Mouse (Mus musculus) neural tube, embryonic 11.5 days (tissue): Measurements from ENCODE around the gene Mybphl. TPM values are rescaled to one million over a fixed set of nuclear protein-coding genes. Genes with fewer than 3 reads are reported as not detected.

Experiments
- ATAC-seq: fragments of 200-750 bp; cut with Nextera tagmentation; 2 replicates; pipeline ENCODE4 v1.8.0; 2017; ENCODE audit warnings: moderate number of reproducible peaks, mild to moderate bottlenecking, moderate TSS enrichment, moderate library complexity; ENCODE audit not compliant: insufficient read depth, low FRiP score, low TSS enrichment
- DNase-seq: peaks from one replicate; pipeline ENCODE4 v3.0.0-alpha.2; 2015; ENCODE audit warnings: low spot score
- H3K27ac ChIP-seq: fragments of 300-500 bp; sonication (generic); 2 replicates; pipeline ENCODE4 v1.5.1; 2014; ENCODE audit warnings: low read depth, mild to moderate bottlenecking, low read length
- H3K27me3 ChIP-seq: fragments of 300-500 bp; sonication (generic); 2 replicates; pipeline ENCODE4 v1.6.1; 2014; ENCODE audit warnings: mild to moderate bottlenecking, low read length, mixed read lengths; ENCODE audit not compliant: control insufficient read depth, insufficient read depth
- H3K36me3 ChIP-seq: fragments of 300-500 bp; sonication (generic); 2 replicates; pipeline ENCODE4 v1.6.1; 2014; ENCODE audit warnings: mild to moderate bottlenecking, low read length, moderate library complexity, mixed read lengths; ENCODE audit not compliant: control insufficient read depth, insufficient read depth
- H3K4me1 ChIP-seq: fragments of 300-500 bp; sonication (generic); 2 replicates; pipeline ENCODE4 v1.6.1; 2014; ENCODE audit warnings: low read length, mixed read lengths; ENCODE audit not compliant: control insufficient read depth, insufficient read depth
- H3K4me2 ChIP-seq: fragments of 300-500 bp; sonication (generic); 2 replicates; pipeline ENCODE4 v1.6.1; 2014; ENCODE audit warnings: low read depth, mild to moderate bottlenecking, moderate library complexity
- H3K4me3 ChIP-seq: fragments of 300-500 bp; sonication (generic); 2 replicates; pipeline ENCODE4 v1.5.1; 2014; ENCODE audit warnings: low read depth, low read length
- H3K9ac ChIP-seq: fragments of 300-500 bp; sonication (generic); 2 replicates; pipeline ENCODE4 v1.6.1; 2014; ENCODE audit warnings: mild to moderate bottlenecking, low read length
- H3K9me3 ChIP-seq: fragments of 300-500 bp; sonication (generic); 2 replicates; pipeline ENCODE4 v1.6.1; 2016; ENCODE audit warnings: low read length; ENCODE audit not compliant: control insufficient read depth
- WGBS: fragments of 180-500 bp; shearing (Covaris S2); extraction: QIAGEN DNeasy Blood & Tissue Kit; methylation state at CpG from one replicate; pipeline ENCODE4 v1.1.7; 2014; 5-methylcytosine and 5-hydroxymethylcytosine counted together
- polyA plus RNA-seq: library from polyadenylated mRNA; unstranded; fragments of >200 nt; fragmentation: Nextera tagmentation; extraction: Ambion mirVana; gene quantifications from 2 replicates; pipeline ENCODE4 v1.2.1, GENCODE M21; 2014

Mybphl gene
- polyA plus RNA-seq, 1 experiment from 2014 or later = 0.31 TPM

DNA sequence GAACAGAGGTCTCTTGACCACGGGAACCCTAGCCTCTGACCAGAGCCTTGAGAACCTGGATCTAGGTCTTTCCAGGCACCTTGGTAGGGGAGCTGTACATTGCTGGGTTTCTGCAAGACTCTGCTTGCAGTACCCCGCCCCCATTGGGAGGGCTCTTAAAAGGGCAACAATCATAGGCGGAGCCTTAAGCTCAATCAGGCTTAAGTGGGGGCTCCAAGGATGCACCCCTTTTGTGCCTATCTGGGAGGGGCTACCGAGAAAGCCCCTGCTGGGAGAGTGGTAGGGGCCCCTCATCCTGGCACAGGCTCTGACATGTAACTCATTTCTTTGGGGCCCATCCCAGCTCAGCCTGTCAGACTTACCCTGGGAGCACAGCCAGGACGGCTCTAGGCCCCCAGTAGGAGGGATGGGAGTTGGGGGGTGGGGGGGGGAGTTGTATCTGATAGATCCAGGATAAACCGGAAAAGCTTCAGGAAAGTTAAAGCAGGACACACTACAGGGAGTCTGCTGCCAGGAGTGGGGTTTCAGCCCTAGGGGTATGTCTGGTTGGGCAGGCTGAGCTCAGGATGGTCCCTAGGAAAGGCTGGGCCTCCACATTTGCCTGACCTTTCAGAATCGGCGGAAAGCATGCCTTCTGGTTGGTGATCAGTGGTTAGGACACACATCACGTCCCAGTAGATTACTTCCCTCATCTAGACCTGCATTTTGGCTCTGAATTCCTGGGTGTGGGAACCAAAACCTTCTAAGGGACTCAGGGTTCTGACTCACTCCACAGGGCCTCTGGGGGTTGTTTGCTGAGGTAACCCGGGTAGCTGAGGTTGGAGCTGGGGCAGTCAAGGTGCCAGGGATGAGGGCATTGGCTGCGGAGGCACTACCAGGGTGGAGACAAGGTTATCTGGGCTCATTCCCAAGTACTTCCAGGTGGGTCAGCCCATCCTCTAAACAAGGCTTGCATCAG, 59.4 kb downstream of the Mybphl start:
- WGBS = 20% methylated on average over 11 of the region's 11 CpGs
- Histone ChIP-seq H3K9ac (peak overlapping the region; percentile 47), H3K27ac (peak overlapping the region; percentile 75; the same call in 1 of the 2 replicates), H3K4me3 (no peak overlapping the region), H3K27me3 (no peaks in the 10 kb centered on the region), H3K9me3 (no peaks in the 10 kb centered on the region), H3K4me1 (peaks cover 34% of the 10 kb centered on the region), H3K4me2 (peak overlapping the region; percentile 40), H3K36me3 (peaks cover 16% of the 10 kb centered on the region)
- peak; percentile 69 for ATAC-seq
- DNase-seq = no peak

- Histone ChIP-seq H3K36me3 (peaks cover 18% of the 10 kb centered on the region), H3K9me3 (no peaks in the 10 kb centered on the region)
- ATAC-seq = peak; percentile 60; the same call in 1 of the 2 replicates
These were observed 60.4 kb downstream of the Mybphl start for GRCm38 (mm10) chr3:108424944-108425623.

DNA sequence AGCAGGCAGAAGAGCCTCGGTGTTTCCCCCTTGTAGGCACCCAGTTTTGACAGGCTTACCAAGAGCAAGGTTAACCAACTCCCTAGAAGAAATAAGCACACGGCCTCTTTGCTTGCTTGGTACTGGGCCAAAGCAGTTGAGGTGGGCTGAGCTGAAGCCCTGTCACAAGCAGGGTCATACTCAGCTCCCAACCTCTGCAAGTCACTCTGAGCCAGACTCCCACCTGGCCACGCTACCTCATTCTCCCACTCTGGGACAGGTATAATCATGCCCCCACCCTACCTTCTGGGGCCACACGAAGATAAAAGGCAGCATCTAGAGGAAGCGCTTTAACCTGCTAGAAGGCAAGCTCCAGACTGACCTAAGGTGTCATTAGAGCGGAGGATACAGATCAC, 60.9 kb downstream of the Mybphl start:
- Histone ChIP-seq H3K4me1 (peaks cover 34% of the 10 kb centered on the region), H3K9ac (peak overlapping the region; percentile 32), H3K27me3 (no peaks in the 10 kb centered on the region), H3K4me3 (no peak overlapping the region), H3K4me2 (no peak overlapping the region), H3K27ac (peak overlapping the region; percentile 75), H3K9me3 (no peaks in the 10 kb centered on the region), H3K36me3 (peaks cover 18% of the 10 kb centered on the region)
- ATAC-seq = no peak
- WGBS = 80% methylated on average over 6 of the region's 6 CpGs
- DNase-seq = no peak

More at GRCm38 (mm10) chr3:108424944-108425623, 60.4 kb downstream of the Mybphl start:
- Histone ChIP-seq H3K4me2 (no peak overlapping the region), H3K4me1 (peaks cover 34% of the 10 kb centered on the region), H3K27me3 (no peaks in the 10 kb centered on the region), H3K4me3 (no peak overlapping the region), H3K27ac (peak overlapping the region; percentile 75), H3K9ac (peak overlapping the region; percentile 32)
- peak; percentile 45 for DNase-seq
- WGBS = 50% methylated on average over 7 of the region's 7 CpGs

Other genes with a start within 250 kb of the Mybphl start
- gene Gnai3, start 218.8 kb upstream of the Mybphl start, polyA plus RNA-seq = 210 and 217 TPM in 2 replicates
- 0.45 and 1.1 TPM in 2 replicates for gene Gpr61, start 210.0 kb upstream of the Mybphl start, polyA plus RNA-seq
- gene Amigo1, start 178.6 kb upstream of the Mybphl start, polyA plus RNA-seq = 6.5 and 7.2 TPM in 2 replicates
- gene Cyb561d1, start 163.7 kb upstream of the Mybphl start, polyA plus RNA-seq = 2.1 and 2.9 TPM in 2 replicates
- gene Atxn7l2, start 154.0 kb upstream of the Mybphl start, polyA plus RNA-seq = 21.1 and 24.5 TPM in 2 replicates
- 0.46 and 0.76 TPM in 2 replicates for gene Sypl2, start 138.3 kb upstream of the Mybphl start, polyA plus RNA-seq
- gene Psma5, start 108.0 kb upstream of the Mybphl start, polyA plus RNA-seq = 294 and 297 TPM in 2 replicates
- 30.2 and 32.7 TPM in 2 replicates for gene Sort1, start 80.8 kb upstream of the Mybphl start, polyA plus RNA-seq
- 52.0 and 54.0 TPM in 2 replicates for gene Psrc1, start 18.9 kb downstream of the Mybphl start, polyA plus RNA-seq
- 65.2 and 65.5 TPM in 2 replicates for gene Celsr2, start 50.6 kb downstream of the Mybphl start, polyA plus RNA-seq
- 214 and 216 TPM in 2 replicates for gene Sars, start 80.3 kb downstream of the Mybphl start, polyA plus RNA-seq
- gene 1700013F07Rik, start 169.2 kb downstream of the Mybphl start, polyA plus RNA-seq = not detected in 2 replicates
- gene 5330417C22Rik, start 171.6 kb downstream of the Mybphl start, polyA plus RNA-seq = 1.4 and 1.8 TPM in 2 replicates
- gene Tmem167b, start 197.6 kb downstream of the Mybphl start, polyA plus RNA-seq = 55.4 and 56.6 TPM in 2 replicates
- 70.7 and 74.8 TPM in 2 replicates for gene Taf13, start 206.8 kb downstream of the Mybphl start, polyA plus RNA-seq
- 50.1 and 54.6 TPM in 2 replicates for gene Wdr47, start 226.4 kb downstream of the Mybphl start, polyA plus RNA-seq